Mouse (Mus musculus): Measurements from ENCODE around the gene Spry2. TPM values are rescaled to one million over a fixed set of nuclear protein-coding genes. Genes with fewer than 3 reads are reported as not detected.

Spry2 gene
- polyA plus RNA-seq (2015; fragmentation: Nextera tagmentation; extraction: Ambion mirVana), result 40.1 and 49.0 TPM in 2 replicates

DNA sequence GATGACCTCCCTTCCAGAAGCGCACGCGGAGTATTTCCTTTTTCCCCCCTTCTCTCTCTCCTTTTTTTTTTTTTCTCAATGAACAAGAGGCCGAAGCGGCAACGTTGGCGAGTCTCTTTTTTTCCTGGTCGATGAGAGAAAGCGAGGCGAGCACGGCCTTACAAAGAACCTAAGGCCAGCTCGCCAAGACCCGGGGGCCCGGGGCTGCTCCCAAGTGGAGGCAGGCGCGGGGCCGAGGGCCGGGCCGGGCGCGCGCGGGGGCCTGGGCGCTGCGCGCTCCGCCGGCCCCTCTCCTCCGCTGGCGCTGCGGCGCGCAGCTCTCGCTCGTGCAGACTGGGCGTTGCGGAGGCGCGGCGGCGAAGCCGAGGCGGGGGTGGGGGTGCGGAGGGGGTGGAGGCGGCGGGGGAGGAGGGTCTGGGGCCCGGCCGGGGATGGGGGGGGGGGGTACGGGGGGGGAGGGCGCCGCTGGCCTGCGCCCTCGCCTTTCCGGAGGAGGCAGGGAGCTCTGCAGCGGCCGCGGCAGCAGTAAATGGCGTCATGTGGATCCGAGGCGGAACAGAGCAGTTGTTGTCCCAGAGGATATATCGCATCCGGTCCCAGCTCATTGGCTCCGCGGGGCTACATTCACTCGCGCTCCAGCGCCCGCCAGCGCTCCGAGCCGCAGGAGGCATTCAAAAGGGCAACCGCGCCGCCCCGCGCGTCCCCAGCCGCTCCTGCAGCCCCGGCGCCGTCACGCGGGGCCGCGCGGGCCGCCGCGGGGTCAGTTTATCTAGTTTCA is at the start of gene Spry2:
Gene Spry2, minus strand, starts transcription at position 29 of the 778 bp plus-strand sequence.
- 0% methylated on average over 54 of the region's 89 CpGs for WGBS

DNA sequence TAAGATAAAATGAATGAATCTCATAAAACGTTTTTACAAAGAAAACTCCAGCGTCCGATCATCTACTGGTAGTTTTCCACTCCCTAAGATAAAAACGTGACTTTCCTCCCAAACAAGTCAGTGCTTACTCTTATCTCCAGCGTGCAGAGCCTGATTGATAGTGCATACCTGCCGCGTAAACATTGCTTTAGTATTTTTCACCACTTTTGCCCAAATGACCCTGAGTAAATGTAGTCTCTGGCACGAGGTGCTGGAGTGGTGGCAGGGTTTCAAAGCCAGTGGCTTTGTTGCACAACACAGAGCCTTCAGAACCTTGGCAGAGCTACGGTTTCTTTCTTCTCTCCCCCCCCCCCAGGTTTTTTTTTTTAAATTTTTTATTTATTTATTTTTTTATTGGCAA is 44.7 kb upstream of the Spry2 start:
- Histone ChIP-seq H3K36me3 (ENCODE audit: insufficient read depth, low read length) (no peaks in the 10 kb centered on the region), H3K4me3 (ENCODE audit: low read length) (no peak overlapping the region), H3K9me3 (ENCODE audit: low read length) (no peaks in the 10 kb centered on the region), H3K9ac (replicated peaks; ENCODE audit: low read length) (no peak overlapping the region), H3K4me2 (replicated peaks; ENCODE audit: low read depth, low read length) (no peak overlapping the region), H3K27me3 (ENCODE audit: insufficient read depth, low read length) (no peaks in the 10 kb centered on the region), H3K27ac (ENCODE audit: low read length) (no peak overlapping the region), H3K4me1 (ENCODE audit: insufficient read depth, low read length) (no peaks in the 10 kb centered on the region)
- no peak for ATAC-seq (ENCODE audit: low FRiP score, low TSS enrichment)
- WGBS, result 77% methylated on average over 9 of the region's 9 CpGs

More for the DNA sequence above, at the start of gene Spry2:
- peak within 1 kb of the TSS; percentile 93 for H3K4me2 ChIP-seq (replicated peaks; ENCODE audit: low read depth, low read length)
- H3K27me3 ChIP-seq (ENCODE audit: insufficient read depth, low read length), result no peaks in the 10 kb centered on the region
- peak within 1 kb of the TSS; percentile 94 for H3K4me3 ChIP-seq (ENCODE audit: low read length)
- peak within 1 kb of the TSS; percentile 99 for H3K9ac ChIP-seq (replicated peaks; ENCODE audit: low read length)
- no peaks in the 10 kb centered on the region for H3K9me3 ChIP-seq (ENCODE audit: low read length)
- H3K27ac ChIP-seq (ENCODE audit: low read length), result peak within 1 kb of the TSS; percentile 100
- peaks cover 24% of the 10 kb centered on the region for H3K4me1 ChIP-seq (ENCODE audit: insufficient read depth, low read length)
- ATAC-seq (ENCODE audit: low FRiP score, low TSS enrichment), result peak; percentile 95
- peaks cover 9% of the 10 kb centered on the region; the same call in 1 of the 2 replicates for H3K36me3 ChIP-seq (ENCODE audit: insufficient read depth, low read length)

DNA sequence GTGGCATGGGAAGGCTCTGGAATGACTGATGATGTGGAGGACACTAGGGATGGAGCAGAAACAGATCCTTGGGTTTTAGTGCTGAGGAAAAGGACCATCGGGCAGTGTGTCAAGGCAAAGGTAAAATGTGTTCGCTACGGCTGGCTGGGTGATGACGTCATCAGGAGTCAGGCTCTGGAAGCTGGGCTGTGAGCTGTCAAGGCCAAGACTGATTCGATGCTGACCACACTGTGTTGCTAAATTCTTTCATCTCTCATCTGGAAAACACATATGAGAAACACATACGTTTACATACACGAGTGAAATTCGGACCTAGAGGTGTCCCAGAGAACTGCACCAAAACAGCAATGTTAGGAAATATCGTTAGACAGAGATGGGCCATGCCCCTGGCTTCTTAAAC is 30.1 kb upstream of the Spry2 start:
- no peak overlapping the region for H3K4me3 ChIP-seq (ENCODE audit: low read length)
- H3K27me3 ChIP-seq (ENCODE audit: insufficient read depth, low read length), result no peaks in the 10 kb centered on the region
- H3K27ac ChIP-seq (ENCODE audit: low read length), result no peak overlapping the region
- no peaks in the 10 kb centered on the region for H3K9me3 ChIP-seq (ENCODE audit: low read length)
- H3K4me2 ChIP-seq (replicated peaks; ENCODE audit: low read depth, low read length), result no peak overlapping the region
- H3K4me1 ChIP-seq (ENCODE audit: insufficient read depth, low read length), result peaks cover 18% of the 10 kb centered on the region
- WGBS, result 63% methylated on average over 9 of the region's 9 CpGs
- H3K36me3 ChIP-seq (ENCODE audit: insufficient read depth, low read length), result no peaks in the 10 kb centered on the region
- H3K9ac ChIP-seq (replicated peaks; ENCODE audit: low read length), result no peak overlapping the region
- no peak for ATAC-seq (ENCODE audit: low FRiP score, low TSS enrichment)

- Histone ChIP-seq H3K9me3 (ENCODE audit: low read length) (no peaks in the 10 kb centered on the region), H3K4me1 (ENCODE audit: insufficient read depth, low read length) (peaks cover 30% of the 10 kb centered on the region), H3K27ac (ENCODE audit: low read length) (no peak overlapping the region), H3K9ac (replicated peaks; ENCODE audit: low read length) (no peak overlapping the region), H3K36me3 (ENCODE audit: insufficient read depth, low read length) (no peaks in the 10 kb centered on the region), H3K4me2 (replicated peaks; ENCODE audit: low read depth, low read length) (no peak overlapping the region), H3K27me3 (ENCODE audit: insufficient read depth, low read length) (no peaks in the 10 kb centered on the region), H3K4me3 (ENCODE audit: low read length) (no peak overlapping the region)
- ATAC-seq (ENCODE audit: low FRiP score, low TSS enrichment), result no peak
- WGBS, result 81% methylated on average over 2 of the region's 2 CpGs
These were observed 28.7 kb upstream of the Spry2 start for GRCm38 (mm10) chr14:105925305-105925704.

- no peak overlapping the region for H3K4me2 ChIP-seq (replicated peaks; ENCODE audit: low read depth, low read length)
- 33% methylated on average over 1 of the region's 1 CpGs for WGBS
- H3K27me3 ChIP-seq (ENCODE audit: insufficient read depth, low read length), result no peaks in the 10 kb centered on the region
- H3K36me3 ChIP-seq (ENCODE audit: insufficient read depth, low read length), result no peaks in the 10 kb centered on the region
- no peak overlapping the region for H3K9ac ChIP-seq (replicated peaks; ENCODE audit: low read length)
- no peak overlapping the region for H3K4me3 ChIP-seq (ENCODE audit: low read length)
- H3K4me1 ChIP-seq (ENCODE audit: insufficient read depth, low read length), result peaks cover 35% of the 10 kb centered on the region
- H3K9me3 ChIP-seq (ENCODE audit: low read length), result no peaks in the 10 kb centered on the region
- H3K27ac ChIP-seq (ENCODE audit: low read length), result no peak overlapping the region
- no peak for ATAC-seq (ENCODE audit: low FRiP score, low TSS enrichment)
These were observed 28.1 kb upstream of the Spry2 start for GRCm38 (mm10) chr14:105924712-105925111.

- H3K9ac ChIP-seq (replicated peaks; ENCODE audit: low read length), result no peak overlapping the region
- ATAC-seq (ENCODE audit: low FRiP score, low TSS enrichment), result peak; percentile 53; the same call in 1 of the 2 replicates
- H3K4me1 ChIP-seq (ENCODE audit: insufficient read depth, low read length), result peaks cover 35% of the 10 kb centered on the region
- WGBS, result 8% methylated on average over 8 of the region's 8 CpGs
- H3K4me3 ChIP-seq (ENCODE audit: low read length), result no peak overlapping the region
- H3K9me3 ChIP-seq (ENCODE audit: low read length), result no peaks in the 10 kb centered on the region
- H3K36me3 ChIP-seq (ENCODE audit: insufficient read depth, low read length), result no peaks in the 10 kb centered on the region
- H3K27ac ChIP-seq (ENCODE audit: low read length), result peak overlapping the region; percentile 70
- peak overlapping the region; percentile 20; the same call in 1 of the 2 replicates for H3K4me2 ChIP-seq (replicated peaks; ENCODE audit: low read depth, low read length)
- H3K27me3 ChIP-seq (ENCODE audit: insufficient read depth, low read length), result no peaks in the 10 kb centered on the region
These were observed 26.3 kb upstream of the Spry2 start for GRCm38 (mm10) chr14:105922874-105923273.

DNA sequence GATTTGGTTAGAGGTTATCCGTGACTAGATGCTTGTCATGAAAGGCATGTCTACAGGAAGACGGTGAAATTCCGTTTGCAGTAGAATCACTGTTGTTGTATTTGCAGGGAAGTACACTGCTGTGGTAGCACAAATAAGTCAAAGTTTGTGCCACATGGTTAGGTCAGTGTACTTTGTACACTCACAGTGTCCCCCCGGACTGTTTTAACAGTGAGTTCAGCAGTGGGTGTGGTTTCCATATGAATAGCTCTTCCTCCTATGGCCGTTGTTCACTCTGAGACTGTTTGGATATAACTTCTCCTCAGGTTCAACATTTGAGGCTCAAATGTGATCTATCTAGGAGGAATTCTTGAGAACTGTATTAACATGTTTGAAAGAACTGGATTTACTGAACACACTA is 25.8 kb upstream of the Spry2 start:
- no peaks in the 10 kb centered on the region for H3K27me3 ChIP-seq (ENCODE audit: insufficient read depth, low read length)
- H3K27ac ChIP-seq (ENCODE audit: low read length), result peak overlapping the region; percentile 70
- H3K36me3 ChIP-seq (ENCODE audit: insufficient read depth, low read length), result no peaks in the 10 kb centered on the region
- H3K4me1 ChIP-seq (ENCODE audit: insufficient read depth, low read length), result peaks cover 35% of the 10 kb centered on the region
- no peak overlapping the region for H3K9ac ChIP-seq (replicated peaks; ENCODE audit: low read length)
- H3K4me2 ChIP-seq (replicated peaks; ENCODE audit: low read depth, low read length), result 0 out of 2 replicates have a peak overlapping the region, but pooled peaks have one; percentile 12
- no peak overlapping the region for H3K4me3 ChIP-seq (ENCODE audit: low read length)
- no peaks in the 10 kb centered on the region for H3K9me3 ChIP-seq (ENCODE audit: low read length)
- WGBS, result 11% methylated on average over 5 of the region's 5 CpGs
- 0 out of 2 replicates have a peak, but pooled peaks have one; percentile 17 for ATAC-seq (ENCODE audit: low FRiP score, low TSS enrichment)

DNA sequence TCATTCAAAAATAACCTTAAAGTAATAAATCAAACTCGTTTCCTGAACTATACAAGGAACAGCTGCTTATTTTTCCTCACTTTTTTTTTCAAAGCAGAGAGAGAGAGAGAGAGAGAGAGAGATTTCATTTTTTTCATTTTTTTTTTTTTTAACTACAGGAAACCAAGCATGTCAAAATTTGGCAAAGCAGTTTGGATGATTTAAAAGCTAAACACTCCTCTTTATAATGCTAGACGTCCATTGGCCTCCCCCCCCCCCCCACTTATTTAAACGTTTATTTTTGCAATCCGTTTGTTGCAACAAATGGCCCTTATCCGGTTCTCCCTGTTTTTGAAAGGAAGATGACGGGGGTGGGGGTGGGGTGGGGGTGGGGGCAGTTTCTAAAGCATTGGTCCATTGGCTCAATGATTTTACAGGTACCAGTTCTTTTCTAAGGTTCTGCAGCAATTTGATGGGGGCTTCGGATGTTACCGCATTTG is 24.6 kb upstream of the Spry2 start:
- H3K4me2 ChIP-seq (replicated peaks; ENCODE audit: low read depth, low read length), result peak overlapping the region; percentile 42
- peak; percentile 13; the same call in 1 of the 2 replicates for ATAC-seq (ENCODE audit: low FRiP score, low TSS enrichment)
- 1% methylated on average over 8 of the region's 8 CpGs for WGBS
- peaks cover 35% of the 10 kb centered on the region for H3K4me1 ChIP-seq (ENCODE audit: insufficient read depth, low read length)
- H3K9me3 ChIP-seq (ENCODE audit: low read length), result no peaks in the 10 kb centered on the region
- peak overlapping the region; percentile 83 for H3K27ac ChIP-seq (ENCODE audit: low read length)
- H3K4me3 ChIP-seq (ENCODE audit: low read length), result no peak overlapping the region
- peak overlapping the region; percentile 45; the same call in 1 of the 2 replicates for H3K9ac ChIP-seq (replicated peaks; ENCODE audit: low read length)
- H3K27me3 ChIP-seq (ENCODE audit: insufficient read depth, low read length), result no peaks in the 10 kb centered on the region
- no peaks in the 10 kb centered on the region for H3K36me3 ChIP-seq (ENCODE audit: insufficient read depth, low read length)

- WGBS, result 10% methylated on average over 23 of the region's 23 CpGs
- Histone ChIP-seq H3K9me3 (ENCODE audit: low read length) (no peaks in the 10 kb centered on the region), H3K4me1 (ENCODE audit: insufficient read depth, low read length) (peaks cover 35% of the 10 kb centered on the region), H3K27ac (ENCODE audit: low read length) (peak overlapping the region; percentile 83), H3K4me3 (ENCODE audit: low read length) (0 out of 2 replicates have a peak overlapping the region, but pooled peaks have one; percentile 6), H3K4me2 (replicated peaks; ENCODE audit: low read depth, low read length) (peak overlapping the region; percentile 42), H3K9ac (replicated peaks; ENCODE audit: low read length) (peak overlapping the region; percentile 45), H3K27me3 (ENCODE audit: insufficient read depth, low read length) (no peaks in the 10 kb centered on the region), H3K36me3 (ENCODE audit: insufficient read depth, low read length) (no peaks in the 10 kb centered on the region)
- ATAC-seq (ENCODE audit: low FRiP score, low TSS enrichment), result peak; percentile 88
These were observed 24.0 kb upstream of the Spry2 start for GRCm38 (mm10) chr14:105920395-105921216.

All from kidney, embryonic 16.5 days (tissue).